Mouse (Mus musculus): ENCODE measurements around the gene 7420426K07Rik.

DNA sequence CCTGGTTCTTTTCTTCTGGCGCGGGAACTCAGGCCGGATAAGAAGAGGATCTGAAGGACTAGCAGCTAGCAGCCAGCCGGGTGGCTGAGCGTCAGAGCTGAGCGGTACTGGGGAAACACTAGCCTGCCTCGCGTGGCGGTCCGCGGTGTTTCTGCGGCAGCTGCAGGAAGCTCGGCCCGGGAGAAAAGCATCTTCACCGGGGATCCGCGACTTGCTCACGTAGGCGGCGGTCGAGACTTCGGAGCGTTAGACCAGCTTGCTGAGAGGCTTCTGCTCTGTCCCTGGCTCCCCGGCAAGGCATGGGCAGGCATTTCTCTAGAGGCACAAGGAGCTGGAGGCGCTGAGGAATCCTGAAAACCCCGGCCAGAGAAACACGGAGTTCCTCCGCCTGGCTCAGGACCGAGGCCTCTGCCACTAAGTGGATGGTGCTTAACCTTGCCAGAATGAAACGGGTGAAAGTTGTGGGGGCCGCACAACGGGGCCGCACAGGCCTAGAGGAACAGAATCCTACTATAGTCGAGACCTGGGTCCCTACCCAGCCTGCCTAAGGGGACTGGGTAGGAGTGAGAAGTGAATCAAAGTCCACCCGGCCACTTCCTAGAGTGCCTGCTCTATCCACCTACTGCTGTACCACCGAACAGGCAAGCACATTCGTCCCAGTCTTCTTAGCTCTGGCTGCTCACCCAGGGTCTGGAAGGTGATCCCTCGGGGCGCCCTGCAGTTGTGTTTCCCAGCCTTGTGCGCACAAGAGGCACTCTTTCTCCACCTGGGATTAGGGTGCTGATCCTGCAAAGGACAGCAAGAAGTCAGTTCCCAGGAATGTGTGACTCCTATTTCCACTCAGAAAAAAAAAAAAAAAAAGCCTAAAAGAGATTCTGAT is 49.5 kb downstream of the 7420426K07Rik start:
- TF ChIP-seq CTCF (conservative IDR thresholded peaks at IDR 0.05 in 1 of 2, IDR thresholded peaks at IDR 0.05 in 1 of 2; ENCODE audit: low read depth in 2 of 2, low read length in 2 of 2) (no peak), EP300 (IDR thresholded peaks at IDR 0.05; ENCODE audit: low read length) (no peak), HCFC1 (IDR thresholded peaks at IDR 0.05; ENCODE audit: low read depth, low read length) (no peak), POLR2A (IDR thresholded peaks at IDR 0.05; ENCODE audit: low read depth, low read length) (no peak)

All from CH12.LX (cell line).